ENCODE assay signal across 11 mouse cellular contexts in genomic region chr11:98326741-98327135, GRCm38 (mm10). TPM values are rescaled to one million over a fixed set of nuclear protein-coding genes. Genes with fewer than 3 reads are reported as not detected.
DNase-seq lines count a peak whose midpoint lies in the region; ATAC-seq lines count a peak whose summit lies in the region.
"Had no signal": no experiment of that assay in that cellular context is flagged by ENCODE, and none has a peak within 500 bp of the region (broad histone marks: within the 10 kb centered on the region; RNA-seq: fewer than 3 reads in every experiment).

No protein-coding gene starts in this region.

- peak overlapping the region; percentile 44 for H3K4me3 ChIP-seq in heart, embryonic 13.5 days
- peak overlapping the region; percentile 43 for H3K4me3 ChIP-seq in forebrain, embryonic 12.5 days (replicated peaks)
- H3K4me3 ChIP-seq in limb, embryonic 15.5 days: peak overlapping the region; percentile 20; the same call in 1 of the 2 replicates
- H3K4me3 ChIP-seq: erythroblast, embryonic 14.5 days had no signal

- DNase-seq in heart, adult 18-20 months: no peak
- DNase-seq in R1 (ENCODE audit: low read depth, low spot score): peak; percentile 34
- DNase-seq in urinary bladder, postnatal 36 days (ENCODE audit: low spot score in 2 of 2): no peak
- no peak for DNase-seq in T-cell, adult 2 months (ENCODE audit: low spot score)
- DNase-seq in kidney, adult 8-10 months: no peak

- H3K9me3 ChIP-seq in heart, embryonic 13.5 days: no peaks in the 10 kb centered on the region
- no peaks in the 10 kb centered on the region for H3K9me3 ChIP-seq in forebrain, embryonic 12.5 days
- H3K9me3 ChIP-seq in limb, embryonic 15.5 days: no peaks in the 10 kb centered on the region

- WGBS in heart, embryonic 13.5 days: under 1% methylated on average over 19 of the region's 19 CpGs
- 2% methylated on average over 19 of the region's 19 CpGs for WGBS in forebrain, embryonic 12.5 days
- WGBS in limb, embryonic 15.5 days: 2% methylated on average over 19 of the region's 19 CpGs

- H3K27me3 ChIP-seq in heart, embryonic 13.5 days (replicated peaks): peaks cover 100% of the 10 kb centered on the region
- H3K27me3 ChIP-seq in forebrain, embryonic 12.5 days: peaks cover 98% of the 10 kb centered on the region
- H3K27me3 ChIP-seq in limb, embryonic 15.5 days: peaks cover 100% of the 10 kb centered on the region

- no peak overlapping the region for H3K9ac ChIP-seq in heart, embryonic 13.5 days
- peak overlapping the region; percentile 33 for H3K9ac ChIP-seq in forebrain, embryonic 12.5 days
- H3K9ac ChIP-seq in limb, embryonic 15.5 days: no peak overlapping the region

- peaks cover 21% of the 10 kb centered on the region for H3K4me1 ChIP-seq in heart, embryonic 13.5 days
- H3K4me1 ChIP-seq in forebrain, embryonic 12.5 days: peaks cover 30% of the 10 kb centered on the region
- peaks cover 23% of the 10 kb centered on the region for H3K4me1 ChIP-seq in limb, embryonic 15.5 days

- no peak overlapping the region for H3K27ac ChIP-seq in heart, embryonic 13.5 days (replicated peaks)
- peak overlapping the region; percentile 77; the same call in 1 of the 2 replicates for H3K27ac ChIP-seq in forebrain, embryonic 12.5 days
- H3K27ac ChIP-seq in limb, embryonic 15.5 days: no peak overlapping the region
- H3K27ac ChIP-seq: macrophage had no signal

- peak overlapping the region; percentile 64 for H3K4me2 ChIP-seq in heart, embryonic 13.5 days
- peak overlapping the region; percentile 44 for H3K4me2 ChIP-seq in forebrain, embryonic 12.5 days
- H3K4me2 ChIP-seq in limb, embryonic 15.5 days: peak overlapping the region; percentile 36

- ATAC-seq in heart, embryonic 13.5 days (ENCODE audit: extremely low read depth, insufficient number of reproducible peaks, low FRiP score, low TSS enrichment): no peak
- no peak for ATAC-seq in forebrain, embryonic 12.5 days (ENCODE audit: low FRiP score)
- ATAC-seq in limb, embryonic 15.5 days (ENCODE audit: insufficient number of reproducible peaks, low FRiP score, low TSS enrichment, low read depth): no peak

- no peaks in the 10 kb centered on the region for H3K36me3 ChIP-seq in heart, embryonic 13.5 days
- no peaks in the 10 kb centered on the region for H3K36me3 ChIP-seq in forebrain, embryonic 12.5 days (replicated peaks)
- no peaks in the 10 kb centered on the region for H3K36me3 ChIP-seq in limb, embryonic 15.5 days

RNA-seq across cellular contexts. Expression of gene Neurod2, which starts 2.7 kb away (rescaled TPM):
- polyA plus RNA-seq in heart, embryonic 13.5 days (2015; fragmentation: Nextera tagmentation; extraction: Ambion mirVana): 0.04 TPM in 1 of 2 replicates, not detected in the other
- not detected for total RNA-seq in heart, adult 18-20 months (2021)
- 19.9 and 20.5 TPM in 2 replicates for polyA plus RNA-seq in forebrain, embryonic 12.5 days (2016; fragmentation: Nextera tagmentation; extraction: Ambion mirVana)
- not detected in 2 replicates for polyA plus RNA-seq in limb, embryonic 15.5 days (2015; fragmentation: Nextera tagmentation; extraction: Ambion mirVana)
- polyA plus RNA-seq: erythroblast, embryonic 14.5 days; large intestine, adult 2 months; macrophage had no signal

RNA-seq across cellular contexts. Expression of gene Ppp1r1b, which starts 21.5 kb away (rescaled TPM):
- polyA plus RNA-seq in heart, embryonic 13.5 days (2015; fragmentation: Nextera tagmentation; extraction: Ambion mirVana): 40.5 and 51.7 TPM in 2 replicates
- total RNA-seq in heart, adult 18-20 months (2021): 1 to 10 TPM; 4.3 to 5.1 TPM
- 3.0 and 3.1 TPM in 2 replicates for polyA plus RNA-seq in forebrain, embryonic 12.5 days (2016; fragmentation: Nextera tagmentation; extraction: Ambion mirVana)
- polyA plus RNA-seq in limb, embryonic 15.5 days (2015; fragmentation: Nextera tagmentation; extraction: Ambion mirVana): 3.7 and 4.3 TPM in 2 replicates
- polyA plus RNA-seq: macrophage had no signal

RNA-seq across cellular contexts. Expression of gene Stard3, which starts 31.4 kb away (rescaled TPM):
- polyA plus RNA-seq in heart, embryonic 13.5 days (2015; fragmentation: Nextera tagmentation; extraction: Ambion mirVana): 37.2 and 43.4 TPM in 2 replicates
- total RNA-seq in heart, adult 18-20 months (2021): 10 to 100 TPM; 15.8 to 20.6 TPM
- polyA plus RNA-seq in forebrain, embryonic 12.5 days (2016; fragmentation: Nextera tagmentation; extraction: Ambion mirVana): 42.0 and 42.5 TPM in 2 replicates
- 36.6 and 40.1 TPM in 2 replicates for polyA plus RNA-seq in limb, embryonic 15.5 days (2015; fragmentation: Nextera tagmentation; extraction: Ambion mirVana)

RNA-seq across cellular contexts. Expression of gene Tcap, which starts 56.9 kb away (rescaled TPM):
- polyA plus RNA-seq in heart, embryonic 13.5 days (2015; fragmentation: Nextera tagmentation; extraction: Ambion mirVana): 159 and 184 TPM in 2 replicates
- 1,000 to 10,000 TPM; 1,636 to 2,096 TPM for total RNA-seq in heart, adult 18-20 months (2021)
- 0.20 and 0.36 TPM in 2 replicates for polyA plus RNA-seq in forebrain, embryonic 12.5 days (2016; fragmentation: Nextera tagmentation; extraction: Ambion mirVana)
- 18.1 and 45.8 TPM in 2 replicates for polyA plus RNA-seq in limb, embryonic 15.5 days (2015; fragmentation: Nextera tagmentation; extraction: Ambion mirVana)
- polyA plus RNA-seq: erythroblast, embryonic 14.5 days had no signal

RNA-seq across cellular contexts. Expression of gene Pnmt, which starts 59.5 kb away (rescaled TPM):
- polyA plus RNA-seq in heart, embryonic 13.5 days (2015; fragmentation: Nextera tagmentation; extraction: Ambion mirVana): 1.3 and 1.5 TPM in 2 replicates
- under 1 TPM; 0.84 to 0.90 TPM for total RNA-seq in heart, adult 18-20 months (2021)
- polyA plus RNA-seq in forebrain, embryonic 12.5 days (2016; fragmentation: Nextera tagmentation; extraction: Ambion mirVana): 0.17 TPM in 1 of 2 replicates, not detected in the other
- polyA plus RNA-seq in limb, embryonic 15.5 days (2015; fragmentation: Nextera tagmentation; extraction: Ambion mirVana): 1.6 TPM in 2 replicates
- polyA plus RNA-seq: erythroblast, embryonic 14.5 days; large intestine, adult 2 months; macrophage had no signal

Comparison
In these comparisons a context has a peak if more than half of its experiments do, and no peak if none do; other contexts are left out.
1. RNA of gene Neurod2, which starts 2.7 kb away (polyA plus RNA-seq): 19.9 to 20.5 TPM in forebrain, embryonic 12.5 days; 0.04 TPM in heart, embryonic 13.5 days and not detected in limb, embryonic 15.5 days; every median in the first group is over 10 times any median in the second.
2. Peak in every context shown above with its lines, with median percentiles within 50 percentile points of each other: H3K4me2 ChIP-seq and H3K4me3 ChIP-seq.